Comparison of ENCODE assay signal across 8 mouse cellular contexts in genomic region chr6:6217286-6217625, GRCm38 (mm10). TPM values are rescaled to one million over a fixed set of nuclear protein-coding genes. Genes with fewer than 3 reads are reported as not detected.
A peak's percentile ranks its signal among the peaks of the same experiment; 100 is the strongest.
DNase-seq lines count a peak whose midpoint lies in the region; ATAC-seq and TF ChIP-seq lines count a peak whose summit lies in the region.

No protein-coding gene starts in this region.

- H3K4me3 ChIP-seq in lung, adult 2 months (replicated peaks; ENCODE audit: extremely low read depth, low read depth, low read length): peak overlapping the region; percentile 61
- H3K4me3 ChIP-seq in embryonic fibroblast, embryonic 13.5 days (ENCODE audit: insufficient read depth, low read length): 0 out of 2 replicates have a peak overlapping the region, but pooled peaks have one; percentile 89
- peak overlapping the region; percentile 70 for H3K4me3 ChIP-seq in limb, embryonic 10.5 days
- H3K4me3 ChIP-seq in neural tube, embryonic 14.5 days (ENCODE audit: low read depth, low read length): peak overlapping the region; percentile 62

- H3K4me1 ChIP-seq in lung, adult 2 months (ENCODE audit: control insufficient read depth, insufficient read depth, low read length): peaks cover 7% of the 10 kb centered on the region
- H3K4me1 ChIP-seq in embryonic fibroblast, embryonic 13.5 days (ENCODE audit: control insufficient read depth, insufficient read depth, low read length): peaks cover 6% of the 10 kb centered on the region; the same call in 1 of the 2 replicates
- peaks cover 27% of the 10 kb centered on the region for H3K4me1 ChIP-seq in limb, embryonic 10.5 days
- no peaks in the 10 kb centered on the region; the same call in 1 of the 2 replicates for H3K4me1 ChIP-seq in neural tube, embryonic 14.5 days (ENCODE audit: control insufficient read depth, insufficient read depth, low read length)

- TF ChIP-seq POLR2A in lung, adult 2 months (IDR thresholded peaks at IDR 0.05; ENCODE audit: borderline replicate concordance, extremely low read depth, low read depth, low read length): no peak
- no peak for TF ChIP-seq POLR2A in embryonic fibroblast, embryonic 13.5 days (IDR thresholded peaks at IDR 0.05; ENCODE audit: low read depth, low read length)

- H3K4me2 ChIP-seq in neural tube, embryonic 14.5 days (ENCODE audit: low read depth, low read length): peak overlapping the region; percentile 98

- DNase-seq in lung, adult 2 months: no peak
- DNase-seq in lung, postnatal 14 days: no peak
- no peak for DNase-seq in limb, embryonic 10.5 days (ENCODE audit: low spot score)
- no peak for DNase-seq in left cerebral cortex, adult 18-20 months (ENCODE audit: low spot score in 2 of 2)
- DNase-seq in urinary bladder, postnatal 4 days (ENCODE audit: low spot score in 2 of 2): no peak
- no peak for DNase-seq in kidney, adult 18-20 months

- H3K9ac ChIP-seq in neural tube, embryonic 14.5 days (replicated peaks; ENCODE audit: low read depth, low read length): peak overlapping the region; percentile 66

- no peak for TF ChIP-seq CTCF in lung, adult 2 months (IDR thresholded peaks at IDR 0.05; ENCODE audit: insufficient read depth, low read length)
- TF ChIP-seq CTCF in embryonic fibroblast, embryonic 13.5 days (IDR thresholded peaks at IDR 0.05; ENCODE audit: borderline replicate concordance, insufficient read depth, low read length): no peak

- no peaks in the 10 kb centered on the region for H3K36me3 ChIP-seq in limb, embryonic 10.5 days
- no peaks in the 10 kb centered on the region for H3K36me3 ChIP-seq in neural tube, embryonic 14.5 days (ENCODE audit: control insufficient read depth, insufficient read depth, low read length)

- H3K27ac ChIP-seq in embryonic fibroblast, embryonic 13.5 days (ENCODE audit: insufficient read depth, low read length): no peak overlapping the region
- peak overlapping the region; percentile 92 for H3K27ac ChIP-seq in limb, embryonic 10.5 days
- no peak overlapping the region for H3K27ac ChIP-seq in neural tube, embryonic 14.5 days (ENCODE audit: low read depth, low read length)

- H3K27me3 ChIP-seq in limb, embryonic 10.5 days (ENCODE audit: low read depth, poor library complexity, severe bottlenecking): no peaks in the 10 kb centered on the region
- no peaks in the 10 kb centered on the region for H3K27me3 ChIP-seq in neural tube, embryonic 14.5 days (ENCODE audit: control insufficient read depth, insufficient read depth, low read length)

- 15% methylated on average over 5 of the region's 5 CpGs for WGBS in lung, adult 2 months
- WGBS in limb, embryonic 10.5 days: 18% methylated on average over 5 of the region's 5 CpGs
- WGBS in neural tube, embryonic 14.5 days: 15% methylated on average over 5 of the region's 5 CpGs

- ATAC-seq in neural tube, embryonic 14.5 days (ENCODE audit: low read depth): no peak; the same call in 1 of the 2 replicates

- no peaks in the 10 kb centered on the region for H3K9me3 ChIP-seq in limb, embryonic 10.5 days (replicated peaks)
- H3K9me3 ChIP-seq in neural tube, embryonic 14.5 days (ENCODE audit: control insufficient read depth, low read length): no peaks in the 10 kb centered on the region

RNA-seq across cellular contexts. Expression of gene Slc25a13, which starts 0.3 kb away (rescaled TPM):
- polyA plus RNA-seq in lung, adult 2 months (2012; rRNA removed): 1.6 and 2.7 TPM in 2 replicates
- polyA plus RNA-seq in embryonic fibroblast, embryonic 13.5 days (2011; ENCODE audit: insufficient read length, low read depth, missing spikeins): 9.3 and 11.3 TPM in 2 replicates
- 52.8 and 60.2 TPM in 2 replicates for polyA plus RNA-seq in limb, embryonic 10.5 days (2016; fragmentation: Nextera tagmentation; extraction: Ambion mirVana)
- 4.9 and 5.4 TPM in 2 replicates for polyA plus RNA-seq in neural tube, embryonic 14.5 days (2014; fragmentation: Nextera tagmentation; extraction: Ambion mirVana)
- 1 to 10 TPM; 2.2 to 2.9 TPM for total RNA-seq in left cerebral cortex, adult 18-20 months (2021)
